Mouse (Mus musculus) spleen, adult 2 months (tissue): ENCODE measurements around the gene Tceal7. TPM values are rescaled to one million over a fixed set of nuclear protein-coding genes. Genes with fewer than 3 reads are reported as not detected.
"Not testable (repeated sequence)": the region's sequence is repeated elsewhere in the genome, so short reads cannot be mapped to it uniquely, and the experiment has no call there.

Experiments
- DNase-seq, 2 experiments: peaks; one replicate each; pipeline versions ENCODE4 v3.0.0 to v3.0.0-alpha.2; 2012 to 2021; ENCODE audit warnings: low spot score in 2 of 2, low read depth in 1 of 2
- H3K27ac ChIP-seq: fragments of 200-500 bp; 2 replicates; pipeline ENCODE4 v1.5.1; 2012; ENCODE audit warnings: low read length, inconsistent platforms; ENCODE audit not compliant: insufficient read depth
- H3K27me3 ChIP-seq: fragments of 200-500 bp; 2 replicates; pipeline ENCODE4 v1.6.1; 2012; ENCODE audit warnings: mild to moderate bottlenecking, moderate library complexity, low read length, inconsistent platforms; ENCODE audit not compliant: control insufficient read depth, insufficient read depth
- H3K36me3 ChIP-seq: fragments of 200-500 bp; 2 replicates; pipeline ENCODE4 v1.6.1; 2012; ENCODE audit warnings: mild to moderate bottlenecking, low read length, inconsistent platforms; ENCODE audit not compliant: control insufficient read depth, insufficient read depth
- H3K4me1 ChIP-seq: fragments of 200-500 bp; 2 replicates; pipeline ENCODE4 v1.6.1; 2011; ENCODE audit warnings: inconsistent platforms; ENCODE audit not compliant: control insufficient read depth, insufficient read depth, insufficient read length
- H3K4me3 ChIP-seq: fragments of 200-500 bp; 2 replicates; pipeline ENCODE4 v1.5.1; 2011; ENCODE audit warnings: mild to moderate bottlenecking, inconsistent platforms; ENCODE audit not compliant: insufficient read depth, insufficient read length; ENCODE audit errors: extremely low read depth
- CTCF ChIP-seq: fragments of 200-500 bp; IDR thresholded peaks from 2 replicates; pipeline ENCODE4 v1.5.1; 2011; ENCODE audit warnings: mild to moderate bottlenecking, inconsistent platforms; ENCODE audit not compliant: insufficient read depth, insufficient read length, insufficient replicate concordance; ENCODE audit errors: extremely low read depth
- POLR2A ChIP-seq: fragments of 200-500 bp; IDR thresholded peaks from 2 replicates; pipeline ENCODE4 v1.6.1; 2011; ENCODE audit warnings: low read depth, low read length, inconsistent platforms
- WGBS: fragments of 180-500 bp; shearing (Covaris S2); methylation state at CpG from one replicate; pipeline ENCODE4 v1.1.7; 2018; 5-methylcytosine and 5-hydroxymethylcytosine counted together
- polyA plus RNA-seq: library from polyadenylated mRNA; depleted of rRNA; stranded (reverse); fragments of >200 nt; gene quantifications from 2 replicates; pipeline ENCODE4 v1.2.3, GENCODE M21; 2012; rRNA removed

Tceal7 gene
- not detected in 2 replicates for polyA plus RNA-seq

DNA sequence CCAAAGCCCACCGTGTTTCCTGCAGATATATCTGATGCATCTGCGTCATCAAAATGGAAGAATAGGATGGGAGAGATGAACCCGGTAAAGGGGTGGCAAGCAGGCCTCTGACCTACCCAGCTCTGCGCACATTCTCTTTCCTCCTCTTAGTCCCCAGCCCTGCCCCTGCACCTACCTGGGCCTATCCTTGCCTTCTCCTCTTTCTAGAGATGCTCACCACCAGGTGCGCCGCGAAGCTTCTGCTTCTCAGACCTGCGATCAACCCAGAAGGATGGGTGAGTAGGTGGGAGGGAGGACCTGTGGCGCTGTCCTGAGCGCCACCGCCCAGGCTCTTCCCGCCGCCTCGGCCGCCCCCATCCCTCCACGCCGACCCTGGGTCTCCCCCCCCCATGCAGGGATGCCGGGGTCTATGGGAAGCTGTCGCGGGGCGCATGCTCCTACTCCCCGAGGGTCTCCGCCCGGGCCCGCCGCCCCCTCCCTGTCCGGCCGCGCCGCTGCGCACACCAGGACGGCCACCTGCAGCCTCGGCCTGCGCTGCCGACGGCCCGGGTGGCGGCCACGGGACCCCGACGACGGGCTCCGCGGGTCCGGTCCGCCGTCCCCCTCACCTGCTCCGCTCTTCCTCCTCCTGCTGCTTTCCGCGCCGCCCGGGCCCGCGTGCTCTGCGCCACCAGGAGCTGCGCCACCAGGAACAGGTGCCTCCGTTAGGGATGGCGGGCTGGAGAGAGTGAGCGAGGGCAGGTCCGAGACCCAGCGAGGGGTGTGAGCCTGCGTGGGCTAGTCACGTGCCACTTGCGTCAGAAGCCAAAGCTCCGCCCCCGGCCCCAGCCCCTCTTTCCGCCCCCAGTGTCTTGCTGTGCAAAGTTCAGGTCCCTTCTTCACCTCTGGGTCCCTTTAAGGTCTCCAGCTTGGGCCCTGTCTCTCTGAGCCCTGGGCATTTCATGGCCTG, at the start of gene Tceal7, which contains the start of gene Bex1:
Tceal7 (plus strand) TSS at position 51 of the 949 bp plus-strand sequence.
Bex1 (minus strand) TSS at position 785 of the 949 bp plus-strand sequence.
- H3K27me3 ChIP-seq, H3K27ac ChIP-seq, DNase-seq, H3K4me3 ChIP-seq, H3K4me1 ChIP-seq, H3K36me3 ChIP-seq: not testable (repeated sequence)
- 40% methylated on average over 16 of the region's 67 CpGs for WGBS

- no peak overlapping the region for H3K4me3 ChIP-seq
- WGBS = 82% methylated on average over 10 of the region's 10 CpGs
- H3K27me3 ChIP-seq = no peaks in the 10 kb centered on the region
- no peak for TF ChIP-seq POLR2A
- TF ChIP-seq CTCF = no peak
- H3K4me1 ChIP-seq = no peaks in the 10 kb centered on the region
- H3K27ac ChIP-seq = no peak overlapping the region
- no peaks in the 10 kb centered on the region for H3K36me3 ChIP-seq
- no peak for DNase-seq
Observed at GRCm38 (mm10) chrX:136170625-136171024, 44.0 kb upstream of the Tceal7 start.

DNA sequence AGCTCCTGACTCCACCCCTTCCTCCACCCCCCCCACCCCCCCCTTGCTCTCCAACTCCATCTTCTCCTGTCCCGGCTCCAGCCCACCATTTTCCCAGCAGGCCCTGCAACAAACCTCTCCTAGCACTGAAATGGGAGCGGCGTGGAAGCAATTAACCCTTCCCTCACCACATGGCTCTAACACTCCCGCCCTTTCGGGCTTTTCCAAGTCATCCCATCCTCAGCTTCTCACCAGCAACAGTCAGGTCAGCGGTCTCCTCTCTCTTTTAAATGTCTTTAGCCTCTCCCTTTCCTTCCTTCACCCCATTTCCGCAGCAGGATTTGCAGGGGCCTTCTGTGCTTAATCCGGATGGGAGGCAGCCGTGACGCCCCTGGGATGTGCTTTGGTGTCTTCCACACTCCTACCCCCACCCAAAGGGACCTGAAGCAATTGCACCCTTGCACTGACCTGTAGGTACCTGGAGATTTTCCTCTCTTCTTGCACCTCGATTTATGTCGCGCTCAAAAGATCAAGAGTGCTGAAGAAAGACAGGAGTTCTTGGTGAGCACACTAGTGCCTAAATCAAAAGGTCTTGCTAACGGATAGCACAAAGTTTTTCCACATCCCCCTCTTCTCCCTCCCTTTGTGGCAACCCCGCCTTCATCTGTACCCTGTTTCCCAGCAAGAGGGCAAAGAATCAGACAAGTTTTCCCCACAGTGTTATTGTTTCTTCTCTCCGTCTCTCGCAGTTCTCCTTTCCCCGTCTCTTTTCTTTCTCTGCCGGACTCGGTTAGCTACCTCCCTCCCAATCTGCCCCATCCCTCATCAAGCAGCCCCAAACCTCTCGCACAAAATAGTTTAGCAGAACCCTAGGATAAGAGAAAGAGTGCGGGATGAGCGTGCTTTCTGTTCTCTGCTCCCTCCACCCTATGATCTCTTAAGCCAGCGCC, 43.1 kb upstream of the Tceal7 start:
- H3K4me3 ChIP-seq = peak overlapping the region; percentile 52
- H3K27ac ChIP-seq = 0 out of 2 replicates have a peak overlapping the region, but pooled peaks have one; percentile 8
- no peaks in the 10 kb centered on the region for H3K4me1 ChIP-seq
- 31% methylated on average over 24 of the region's 24 CpGs for WGBS
- H3K27me3 ChIP-seq = no peaks in the 10 kb centered on the region
- TF ChIP-seq POLR2A (no peak), CTCF (no peak)
- DNase-seq = no peak
- H3K36me3 ChIP-seq = no peaks in the 10 kb centered on the region

DNA sequence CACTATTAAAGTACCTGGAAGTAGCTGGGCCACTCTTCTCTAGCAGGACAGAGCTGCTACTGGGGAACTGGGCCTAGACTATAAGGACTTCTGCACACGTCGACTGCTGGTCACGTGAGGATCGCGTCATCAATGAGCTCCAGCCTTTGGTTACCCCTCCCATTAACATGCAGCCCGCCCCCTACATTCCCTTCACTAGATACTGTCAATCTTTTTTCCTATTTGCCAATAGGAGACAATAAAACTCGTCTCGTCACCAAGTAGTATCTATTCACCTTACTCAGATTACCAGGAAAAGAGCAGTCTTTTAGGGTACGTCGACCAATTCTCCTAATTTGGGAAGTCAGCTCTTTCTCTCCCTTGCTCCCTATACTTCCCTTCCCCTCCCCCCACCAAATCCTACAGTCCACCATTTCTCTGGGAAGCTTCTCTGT, 42.4 kb upstream of the Tceal7 start, which contains the start of gene Tceal8:
Tceal8 (minus strand) TSS at position 225 of the 434 bp plus-strand sequence.
- WGBS = 30% methylated on average over 10 of the region's 10 CpGs
- no peak for TF ChIP-seq CTCF
- no peak for TF ChIP-seq POLR2A
- H3K4me1 ChIP-seq = no peaks in the 10 kb centered on the region
- DNase-seq = peak in 1 of 2 experiments; percentile 21
- no peaks in the 10 kb centered on the region for H3K27me3 ChIP-seq
- peak within 1 kb of the TSS; percentile 52 for H3K4me3 ChIP-seq
- 0 out of 2 replicates have a peak within 1 kb of the TSS, but pooled peaks have one; percentile 8 for H3K27ac ChIP-seq
- H3K36me3 ChIP-seq = no peaks in the 10 kb centered on the region

DNA sequence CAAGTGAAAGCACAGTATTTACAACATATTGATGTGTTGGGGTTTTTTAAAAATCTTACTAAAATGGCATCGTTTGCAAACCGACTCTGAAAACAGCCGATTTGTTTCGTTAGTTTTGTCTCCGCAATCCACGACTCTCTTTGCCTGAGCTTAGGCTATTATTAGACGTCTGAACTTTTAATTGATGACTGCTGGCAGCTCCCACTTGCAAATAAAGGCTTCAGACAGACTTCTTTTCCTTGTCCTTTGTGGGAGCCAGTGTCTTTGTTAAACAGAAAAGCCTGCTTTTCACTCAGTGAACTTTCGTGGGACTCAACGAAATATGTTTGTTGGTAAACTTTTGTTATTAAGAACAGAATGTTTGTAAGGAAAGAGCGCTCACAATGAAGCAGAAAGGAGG, 41.8 kb upstream of the Tceal7 start:
- Histone ChIP-seq H3K27me3 (no peaks in the 10 kb centered on the region), H3K4me1 (no peaks in the 10 kb centered on the region), H3K36me3 (no peaks in the 10 kb centered on the region), H3K27ac (no peak overlapping the region), H3K4me3 (no peak overlapping the region)
- 45% methylated on average over 10 of the region's 10 CpGs for WGBS
- no peak for DNase-seq
- no peak for TF ChIP-seq POLR2A
- no peak for TF ChIP-seq CTCF

GRCm38 (mm10) chrX:136180897-136181553, 33.6 kb upstream of the Tceal7 start:
- no peaks in the 10 kb centered on the region for H3K27me3 ChIP-seq
- whole genome bisulfite sequencing = 38% methylated on average over 11 of the region's 11 CpGs
- no peaks in the 10 kb centered on the region for H3K4me1 ChIP-seq
- TF ChIP-seq POLR2A = no peak
- H3K4me3 ChIP-seq = no peak overlapping the region
- no peak overlapping the region for H3K27ac ChIP-seq
- no peaks in the 10 kb centered on the region for H3K36me3 ChIP-seq
- DNase-seq = no peak
